Mouse (Mus musculus): ENCODE measurements around the gene Etv2. TPM values are rescaled to one million over a fixed set of nuclear protein-coding genes. Genes with fewer than 3 reads are reported as not detected.
A peak's percentile ranks its signal among the peaks of the same experiment; 100 is the strongest.

The Etv2 gene
- polyA plus RNA-seq, 1 experiment from 2014 or later = not detected

DNA sequence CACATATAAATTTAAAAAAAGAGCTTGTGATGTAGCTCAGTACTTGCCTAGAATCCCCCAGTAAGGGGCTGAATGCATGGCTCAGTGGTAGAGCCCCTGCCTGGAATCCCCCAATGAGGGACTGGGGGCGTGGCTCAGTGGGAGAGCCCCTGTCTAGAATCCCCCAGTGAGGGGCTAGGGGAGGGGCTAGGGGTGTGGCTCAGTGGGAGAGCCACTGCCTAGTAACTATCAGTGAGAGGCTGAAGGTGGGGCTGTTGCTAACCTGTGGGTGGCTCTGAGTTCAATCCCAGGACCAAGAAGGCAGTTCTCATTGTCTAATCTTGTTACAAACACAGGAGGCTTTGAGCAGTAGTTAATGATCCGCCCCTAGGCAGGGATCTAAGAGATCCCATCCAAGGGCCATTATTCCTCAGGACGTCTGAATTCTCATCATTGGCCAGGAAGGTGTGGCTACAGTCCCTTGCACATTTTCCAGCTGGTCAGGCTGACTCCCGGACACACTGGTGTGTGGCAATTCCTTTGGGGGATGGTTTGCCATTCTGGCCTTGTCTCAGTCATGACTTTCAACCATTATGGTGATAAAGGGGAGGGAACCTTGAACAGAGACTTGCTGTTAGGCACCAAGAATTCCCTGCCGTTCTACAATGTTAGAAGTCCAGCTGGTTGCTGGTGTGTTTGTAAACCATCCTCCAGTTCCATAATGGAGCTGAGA lies 20.4 kb downstream of the Etv2 start:
- Histone ChIP-seq H3K27me3 (ENCODE audit: insufficient read depth, low read length) (no peaks in the 10 kb centered on the region), H3K9ac (replicated peaks; ENCODE audit: low read length) (no peak overlapping the region), H3K9me3 (ENCODE audit: low read length) (no peaks in the 10 kb centered on the region), H3K36me3 (ENCODE audit: insufficient read depth, low read length) (peaks cover 43% of the 10 kb centered on the region), H3K4me3 (ENCODE audit: low read length) (no peak overlapping the region), H3K27ac (ENCODE audit: low read length) (no peak overlapping the region), H3K4me1 (ENCODE audit: insufficient read depth, low read length) (peaks cover 12% of the 10 kb centered on the region), H3K4me2 (replicated peaks; ENCODE audit: low read depth, low read length) (no peak overlapping the region)
- no peak for ATAC-seq (ENCODE audit: low FRiP score, low TSS enrichment)
- 67% methylated on average over 5 of the region's 5 CpGs for WGBS

DNA sequence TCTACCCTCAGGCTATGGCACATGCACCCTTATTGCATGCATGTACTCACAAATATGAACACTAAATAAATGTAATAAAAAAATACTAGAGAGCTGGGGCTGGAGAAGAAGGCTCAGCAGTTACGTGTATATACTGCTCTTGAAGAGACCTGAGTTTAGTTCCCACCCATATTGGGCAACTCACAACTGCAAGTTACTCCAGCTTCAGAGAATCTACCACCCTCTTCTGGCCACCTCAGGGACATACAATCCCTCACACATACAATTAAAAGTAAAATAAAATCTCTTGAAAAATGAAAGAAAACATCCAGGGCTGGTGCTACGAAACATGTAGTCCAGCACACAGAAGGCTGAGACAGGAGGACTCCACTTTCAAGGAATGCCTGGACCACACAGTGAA lies 21.2 kb downstream of the Etv2 start:
- Histone ChIP-seq H3K4me3 (ENCODE audit: low read length) (no peak overlapping the region), H3K9me3 (ENCODE audit: low read length) (no peaks in the 10 kb centered on the region), H3K36me3 (ENCODE audit: insufficient read depth, low read length) (peaks cover 41% of the 10 kb centered on the region), H3K27me3 (ENCODE audit: insufficient read depth, low read length) (no peaks in the 10 kb centered on the region), H3K4me2 (replicated peaks; ENCODE audit: low read depth, low read length) (no peak overlapping the region), H3K27ac (ENCODE audit: low read length) (no peak overlapping the region), H3K4me1 (ENCODE audit: insufficient read depth, low read length) (peaks cover 12% of the 10 kb centered on the region), H3K9ac (replicated peaks; ENCODE audit: low read length) (no peak overlapping the region)
- ATAC-seq (ENCODE audit: low FRiP score, low TSS enrichment) = no peak
- 73% methylated on average over 2 of the region's 2 CpGs for WGBS

DNA sequence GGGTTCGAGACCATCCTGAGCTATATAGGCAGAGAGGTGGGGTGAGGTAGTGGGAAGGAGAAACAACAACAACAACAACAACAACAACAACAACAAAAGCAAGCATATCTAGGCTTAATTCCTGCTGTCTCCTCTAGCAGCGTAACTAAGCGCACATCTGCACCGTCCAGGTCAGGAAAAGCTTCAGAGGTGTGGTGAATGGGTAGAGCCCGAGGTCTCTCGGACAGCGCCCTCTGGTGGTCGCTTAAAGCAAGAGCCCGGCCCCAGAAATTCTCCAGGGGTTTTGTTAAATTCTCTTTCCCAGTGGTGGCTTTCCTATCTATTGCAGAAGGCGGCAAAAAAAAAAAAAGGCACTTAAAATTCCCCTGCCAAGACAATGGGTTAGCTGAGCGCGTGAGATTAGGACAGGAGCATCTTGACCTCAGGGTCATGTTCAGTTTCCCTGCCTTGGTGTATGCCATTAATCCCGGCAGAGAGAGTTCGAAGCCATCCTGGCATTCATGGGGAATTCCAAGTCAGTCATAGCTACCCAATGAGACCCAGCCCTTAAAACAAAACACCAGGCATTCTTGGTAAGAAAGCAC lies 22.0 kb downstream of the Etv2 start:
- Histone ChIP-seq H3K4me1 (ENCODE audit: insufficient read depth, low read length) (peaks cover 12% of the 10 kb centered on the region), H3K9ac (replicated peaks; ENCODE audit: low read length) (no peak overlapping the region), H3K4me2 (replicated peaks; ENCODE audit: low read depth, low read length) (0 out of 2 replicates have a peak overlapping the region, but pooled peaks have one; percentile 12), H3K36me3 (ENCODE audit: insufficient read depth, low read length) (peaks cover 33% of the 10 kb centered on the region), H3K27me3 (ENCODE audit: insufficient read depth, low read length) (no peaks in the 10 kb centered on the region), H3K27ac (ENCODE audit: low read length) (no peak overlapping the region; the same call in 1 of the 2 replicates), H3K4me3 (ENCODE audit: low read length) (no peak overlapping the region), H3K9me3 (ENCODE audit: low read length) (no peaks in the 10 kb centered on the region)
- 23% methylated on average over 14 of the region's 14 CpGs for WGBS
- ATAC-seq (ENCODE audit: low FRiP score, low TSS enrichment) = peak; percentile 55; the same call in 1 of the 2 replicates

DNA sequence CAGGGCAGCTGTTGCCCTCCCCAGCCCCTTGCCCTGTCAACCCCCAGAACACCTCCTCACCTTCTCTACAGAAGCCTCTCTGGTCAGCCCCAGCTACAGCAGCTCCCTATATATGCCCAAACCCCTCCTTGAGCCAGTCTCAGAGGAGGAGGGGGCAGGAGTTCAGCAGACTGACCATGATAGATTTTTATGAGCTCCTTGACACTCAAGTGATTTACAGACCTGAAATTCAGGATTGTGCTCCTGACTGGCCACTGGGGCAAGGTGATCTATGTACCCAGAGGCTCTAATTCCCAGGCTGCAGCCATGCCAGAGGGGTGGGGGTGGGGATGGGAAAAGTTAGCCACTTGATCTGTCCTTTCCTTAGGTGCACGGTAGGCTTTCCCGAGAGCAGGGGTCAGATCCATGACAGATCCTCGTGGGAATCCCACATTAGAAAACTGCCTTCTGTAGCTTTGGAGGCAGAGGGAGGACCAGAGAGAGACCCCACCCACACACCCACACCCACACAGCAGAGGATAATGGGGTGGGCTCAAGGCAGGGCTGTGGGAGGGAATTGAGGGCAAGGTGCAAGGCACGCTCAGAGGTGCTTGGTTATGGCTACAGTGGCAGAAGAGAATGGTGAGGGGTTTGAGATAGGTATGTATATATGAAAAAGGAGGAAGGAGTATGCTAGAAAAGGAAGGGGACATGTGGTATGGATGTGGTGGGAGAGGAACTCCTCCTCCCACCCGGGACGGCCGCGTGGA lies 22.8 kb downstream of the Etv2 start, which contains the start of gene Upk1a:
Upk1a (minus strand) TSS at position 194 of the 749 bp plus-strand sequence.
- 0 out of 2 replicates have a peak within 1 kb of the TSS, but pooled peaks have one; percentile 12 for H3K4me2 ChIP-seq (replicated peaks; ENCODE audit: low read depth, low read length)
- peaks cover 12% of the 10 kb centered on the region for H3K4me1 ChIP-seq (ENCODE audit: insufficient read depth, low read length)
- H3K9me3 ChIP-seq (ENCODE audit: low read length) = no peaks in the 10 kb centered on the region
- 28% methylated on average over 8 of the region's 8 CpGs for WGBS
- ATAC-seq (ENCODE audit: low FRiP score, low TSS enrichment) = peak; percentile 57
- H3K36me3 ChIP-seq (ENCODE audit: insufficient read depth, low read length) = peaks cover 25% of the 10 kb centered on the region
- no peak within 1 kb of the TSS for H3K4me3 ChIP-seq (ENCODE audit: low read length)
- H3K9ac ChIP-seq (replicated peaks; ENCODE audit: low read length) = no peak within 1 kb of the TSS; the same call in 1 of the 2 replicates
- H3K27me3 ChIP-seq (ENCODE audit: insufficient read depth, low read length) = no peaks in the 10 kb centered on the region
- H3K27ac ChIP-seq (ENCODE audit: low read length) = peak within 1 kb of the TSS; percentile 50; the same call in 1 of the 2 replicates

DNA sequence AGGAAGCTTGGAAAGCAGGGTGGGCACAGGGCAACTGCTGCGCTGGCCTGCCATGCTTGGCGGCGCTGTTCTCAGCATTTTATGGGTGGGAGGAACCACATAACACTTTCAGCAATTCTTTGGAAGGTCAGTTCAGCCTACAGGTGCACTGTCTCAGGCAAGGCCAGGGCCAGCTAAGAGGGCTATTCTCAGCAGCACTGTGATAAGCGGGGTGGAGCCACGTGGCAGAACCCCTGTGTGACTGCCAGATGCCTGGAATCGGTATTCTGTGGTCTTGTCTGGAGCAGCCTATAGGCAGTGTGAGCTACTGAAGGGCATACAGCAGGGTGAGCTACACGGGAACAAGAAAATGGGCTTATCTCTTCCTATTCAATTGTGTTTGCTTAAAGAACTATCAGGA lies 25.6 kb downstream of the Etv2 start:
- Histone ChIP-seq H3K9me3 (ENCODE audit: low read length) (no peaks in the 10 kb centered on the region), H3K9ac (replicated peaks; ENCODE audit: low read length) (no peak overlapping the region), H3K27ac (ENCODE audit: low read length) (no peak overlapping the region), H3K27me3 (ENCODE audit: insufficient read depth, low read length) (no peaks in the 10 kb centered on the region), H3K4me2 (replicated peaks; ENCODE audit: low read depth, low read length) (no peak overlapping the region), H3K4me1 (ENCODE audit: insufficient read depth, low read length) (peaks cover 12% of the 10 kb centered on the region), H3K4me3 (ENCODE audit: low read length) (no peak overlapping the region), H3K36me3 (ENCODE audit: insufficient read depth, low read length) (no peaks in the 10 kb centered on the region)
- 60% methylated on average over 7 of the region's 7 CpGs for WGBS
- ATAC-seq (ENCODE audit: low FRiP score, low TSS enrichment) = no peak

DNA sequence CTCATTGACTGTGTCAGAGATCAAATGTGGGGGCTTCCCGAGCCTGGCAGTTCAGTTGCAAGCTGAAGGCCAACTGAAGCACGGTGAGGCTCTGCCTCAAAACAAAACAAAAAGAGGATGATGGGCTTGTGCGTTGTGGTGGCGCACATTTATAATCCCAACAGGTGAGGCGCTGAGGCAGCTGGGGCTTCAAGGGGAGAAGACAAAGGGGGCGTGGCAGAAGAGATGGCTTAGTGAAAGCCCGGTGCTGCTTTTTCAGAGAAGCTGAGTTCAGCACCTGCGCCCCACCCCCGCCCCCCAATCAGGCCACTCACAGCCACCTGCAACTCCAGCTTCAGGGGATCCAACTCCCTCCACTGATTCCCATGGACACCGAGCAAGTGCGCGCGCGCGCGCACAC lies 27.2 kb downstream of the Etv2 start:
- Histone ChIP-seq H3K4me1 (ENCODE audit: insufficient read depth, low read length) (peaks cover 19% of the 10 kb centered on the region), H3K27ac (ENCODE audit: low read length) (no peak overlapping the region), H3K9me3 (ENCODE audit: low read length) (no peaks in the 10 kb centered on the region), H3K4me3 (ENCODE audit: low read length) (no peak overlapping the region), H3K27me3 (ENCODE audit: insufficient read depth, low read length) (no peaks in the 10 kb centered on the region), H3K9ac (replicated peaks; ENCODE audit: low read length) (peak overlapping the region; percentile 19; the same call in 1 of the 2 replicates), H3K4me2 (replicated peaks; ENCODE audit: low read depth, low read length) (no peak overlapping the region), H3K36me3 (ENCODE audit: insufficient read depth, low read length) (no peaks in the 10 kb centered on the region)
- ATAC-seq (ENCODE audit: low FRiP score, low TSS enrichment) = no peak
- WGBS = 45% methylated on average over 16 of the region's 16 CpGs

DNA sequence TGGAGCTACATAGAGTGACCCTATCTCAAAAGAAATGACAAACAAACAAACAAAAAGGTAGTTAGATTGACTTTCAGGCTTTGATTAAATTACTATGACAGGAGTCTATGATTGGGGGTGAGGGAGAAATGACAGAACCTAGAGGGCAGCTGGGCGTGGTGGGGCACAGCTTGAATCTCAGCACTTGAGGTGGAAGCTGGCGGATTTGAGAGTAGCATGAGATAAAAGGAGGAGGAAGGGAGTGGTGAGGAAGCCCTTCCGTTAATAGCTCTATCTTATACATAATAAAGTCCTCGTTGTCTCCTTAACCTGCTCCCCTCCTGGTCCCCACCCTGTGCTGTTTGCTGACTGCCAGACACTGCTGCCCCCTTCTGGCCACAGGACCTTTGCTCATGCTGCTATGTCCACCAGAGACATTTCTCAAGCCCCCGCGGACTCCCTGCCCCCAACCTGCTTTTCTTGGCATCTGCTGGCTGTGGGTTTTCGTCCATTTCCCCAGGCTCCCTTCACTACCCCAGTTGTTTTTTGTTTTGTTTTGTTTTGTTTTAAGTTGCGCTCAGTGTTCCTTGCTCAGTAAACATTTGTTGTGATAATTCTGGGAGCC lies 27.8 kb downstream of the Etv2 start:
- Histone ChIP-seq H3K4me3 (ENCODE audit: low read length) (no peak overlapping the region), H3K9ac (replicated peaks; ENCODE audit: low read length) (0 out of 2 replicates have a peak overlapping the region, but pooled peaks have one; percentile 19), H3K9me3 (ENCODE audit: low read length) (no peaks in the 10 kb centered on the region), H3K27ac (ENCODE audit: low read length) (no peak overlapping the region), H3K27me3 (ENCODE audit: insufficient read depth, low read length) (no peaks in the 10 kb centered on the region), H3K36me3 (ENCODE audit: insufficient read depth, low read length) (no peaks in the 10 kb centered on the region), H3K4me1 (ENCODE audit: insufficient read depth, low read length) (peaks cover 18% of the 10 kb centered on the region), H3K4me2 (replicated peaks; ENCODE audit: low read depth, low read length) (no peak overlapping the region; the same call in 1 of the 2 replicates)
- WGBS = 25% methylated on average over 8 of the region's 8 CpGs
- ATAC-seq (ENCODE audit: low FRiP score, low TSS enrichment) = no peak

DNA sequence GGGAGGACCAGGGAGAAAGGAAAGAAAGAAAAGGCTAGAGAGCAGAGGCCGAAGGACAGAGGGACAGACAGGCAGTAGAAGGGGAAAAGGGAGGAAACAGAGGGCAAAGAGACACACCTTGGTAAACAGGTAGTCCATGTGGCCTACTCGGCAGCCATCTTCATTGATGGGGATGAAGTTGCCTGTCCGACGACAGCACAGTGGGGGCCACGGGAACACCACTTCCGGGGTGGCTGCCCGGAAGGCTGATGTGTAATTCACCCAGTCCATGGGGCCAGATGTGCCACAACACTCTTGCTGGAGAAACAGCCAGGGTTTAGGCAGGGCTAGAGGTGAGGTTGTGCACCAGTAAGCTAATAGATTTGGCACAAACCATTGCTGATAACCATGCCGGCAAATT lies 30.7 kb downstream of the Etv2 start:
- Histone ChIP-seq H3K4me1 (ENCODE audit: insufficient read depth, low read length) (peaks cover 23% of the 10 kb centered on the region), H3K4me3 (ENCODE audit: low read length) (no peak overlapping the region), H3K36me3 (ENCODE audit: insufficient read depth, low read length) (no peaks in the 10 kb centered on the region), H3K4me2 (replicated peaks; ENCODE audit: low read depth, low read length) (no peak overlapping the region), H3K9me3 (ENCODE audit: low read length) (no peaks in the 10 kb centered on the region), H3K27ac (ENCODE audit: low read length) (no peak overlapping the region), H3K27me3 (ENCODE audit: insufficient read depth, low read length) (no peaks in the 10 kb centered on the region), H3K9ac (replicated peaks; ENCODE audit: low read length) (peak overlapping the region; percentile 25; the same call in 1 of the 2 replicates)
- WGBS = 83% methylated on average over 8 of the region's 8 CpGs
- ATAC-seq (ENCODE audit: low FRiP score, low TSS enrichment) = no peak

DNA sequence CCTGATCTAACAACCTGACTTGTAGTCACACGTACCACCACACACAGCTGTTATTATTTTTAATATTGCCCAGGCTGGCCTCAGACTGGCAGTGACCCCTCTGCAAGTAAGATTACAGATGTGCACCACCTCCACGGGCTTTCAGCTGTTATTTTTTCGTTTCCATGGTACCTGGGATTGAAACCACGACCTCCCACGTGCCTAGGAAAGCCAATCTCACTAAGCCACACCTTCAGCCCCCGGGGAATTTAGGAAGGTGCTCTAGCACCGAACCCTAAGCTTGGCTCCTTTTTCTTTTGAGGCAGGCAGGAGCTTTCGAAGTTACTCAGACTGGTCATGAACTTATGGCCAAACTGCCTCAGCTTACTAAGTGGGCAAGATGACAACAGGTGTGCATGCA lies 31.2 kb downstream of the Etv2 start:
- Histone ChIP-seq H3K9me3 (ENCODE audit: low read length) (no peaks in the 10 kb centered on the region), H3K36me3 (ENCODE audit: insufficient read depth, low read length) (no peaks in the 10 kb centered on the region), H3K4me2 (replicated peaks; ENCODE audit: low read depth, low read length) (no peak overlapping the region), H3K9ac (replicated peaks; ENCODE audit: low read length) (peak overlapping the region; percentile 25; the same call in 1 of the 2 replicates), H3K4me1 (ENCODE audit: insufficient read depth, low read length) (peaks cover 23% of the 10 kb centered on the region), H3K27me3 (ENCODE audit: insufficient read depth, low read length) (no peaks in the 10 kb centered on the region), H3K4me3 (ENCODE audit: low read length) (no peak overlapping the region), H3K27ac (ENCODE audit: low read length) (no peak overlapping the region)
- no peak for ATAC-seq (ENCODE audit: low FRiP score, low TSS enrichment)
- 38% methylated on average over 8 of the region's 8 CpGs for WGBS

Measured in kidney, embryonic 16.5 days (tissue).